Mouse (Mus musculus) heart, embryonic 13.5 days (tissue): ENCODE data around the gene Sarnp. TPM values are rescaled to one million over a fixed set of nuclear protein-coding genes. Genes with fewer than 3 reads are reported as not detected.
A peak's percentile ranks its signal among the peaks of the same experiment; 100 is the strongest.

Experiments used
- ATAC-seq: fragments of 200-750 bp; cut with Nextera tagmentation; 2 replicates; pipeline ENCODE4 v1.8.0; 2017; ENCODE audit warnings: moderate TSS enrichment; ENCODE audit not compliant: insufficient number of reproducible peaks, low FRiP score, low TSS enrichment; ENCODE audit errors: extremely low read depth
- H3K27ac ChIP-seq: fragments of 300-500 bp; sonication (generic); replicated peaks from 2 replicates; pipeline ENCODE4 v1.5.1; 2015; ENCODE audit warnings: moderate library complexity, mild to moderate bottlenecking, inconsistent platforms
- H3K27me3 ChIP-seq: fragments of 300-500 bp; sonication (generic); replicated peaks from 2 replicates; pipeline ENCODE4 v1.6.1; 2015; ENCODE audit warnings: mild to moderate bottlenecking, inconsistent platforms
- H3K36me3 ChIP-seq: fragments of 300-500 bp; sonication (generic); 2 replicates; pipeline ENCODE4 v1.6.1; 2015; ENCODE audit warnings: mild to moderate bottlenecking, inconsistent platforms
- H3K4me1 ChIP-seq: fragments of 300-500 bp; sonication (generic); 2 replicates; pipeline ENCODE4 v1.6.1; 2015; ENCODE audit warnings: inconsistent platforms
- H3K4me2 ChIP-seq: fragments of 300-500 bp; sonication (generic); 2 replicates; pipeline ENCODE4 v1.6.1; 2015; ENCODE audit warnings: inconsistent platforms, mild to moderate bottlenecking, moderate library complexity
- H3K4me3 ChIP-seq: fragments of 300-500 bp; sonication (generic); 2 replicates; pipeline ENCODE4 v1.5.1; 2015; ENCODE audit warnings: moderate library complexity, mild to moderate bottlenecking, inconsistent platforms
- H3K9ac ChIP-seq: fragments of 300-500 bp; sonication (generic); 2 replicates; pipeline ENCODE4 v1.6.1; 2015; ENCODE audit warnings: inconsistent platforms, mild to moderate bottlenecking, moderate library complexity
- H3K9me3 ChIP-seq: fragments of 300-500 bp; sonication (generic); 2 replicates; pipeline ENCODE4 v1.6.1; 2016; ENCODE audit warnings: inconsistent platforms
- WGBS: fragments of 180-500 bp; shearing (Covaris S2); methylation state at CpG from one replicate; pipeline ENCODE4 v1.1.7; 2015; ENCODE audit warnings: mixed read lengths; 5-methylcytosine and 5-hydroxymethylcytosine counted together
- polyA plus RNA-seq: library from polyadenylated mRNA; unstranded; fragments of >200 nt; fragmentation: Nextera tagmentation; extraction: Ambion mirVana; gene quantifications from 2 replicates; pipeline ENCODE4 v1.2.1, GENCODE M21; 2015

Gene Sarnp
- polyA plus RNA-seq, 1 experiment from 2014 or later: 164 TPM

DNA sequence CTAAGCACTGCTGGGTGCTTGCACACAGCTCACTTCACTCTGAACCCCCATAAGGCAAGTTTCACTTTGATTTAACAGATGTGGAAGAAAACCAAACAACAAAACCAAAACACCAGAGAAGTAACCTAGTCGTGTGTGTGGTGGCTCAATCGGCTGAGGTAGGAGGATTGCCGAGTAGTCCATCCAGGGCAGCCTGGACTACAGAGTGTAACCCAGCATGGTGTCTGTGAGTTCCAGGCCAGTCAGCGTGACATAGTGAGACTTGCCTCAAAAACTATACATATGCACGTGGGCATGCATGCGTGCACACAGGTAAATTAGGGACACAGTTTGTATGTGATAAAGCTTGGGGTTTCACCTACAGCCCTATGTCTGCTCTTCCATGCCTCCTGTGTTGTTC is 100.3 kb downstream of the Sarnp start:
- Histone ChIP-seq H3K36me3 (peaks cover 64% of the 10 kb centered on the region), H3K9ac (no peak overlapping the region), H3K27ac (no peak overlapping the region), H3K27me3 (no peaks in the 10 kb centered on the region), H3K4me1 (peaks cover 48% of the 10 kb centered on the region), H3K4me2 (no peak overlapping the region), H3K9me3 (no peaks in the 10 kb centered on the region), H3K4me3 (no peak overlapping the region)
- WGBS: 88% methylated on average over 6 of the region's 6 CpGs
- ATAC-seq: no peak

DNA sequence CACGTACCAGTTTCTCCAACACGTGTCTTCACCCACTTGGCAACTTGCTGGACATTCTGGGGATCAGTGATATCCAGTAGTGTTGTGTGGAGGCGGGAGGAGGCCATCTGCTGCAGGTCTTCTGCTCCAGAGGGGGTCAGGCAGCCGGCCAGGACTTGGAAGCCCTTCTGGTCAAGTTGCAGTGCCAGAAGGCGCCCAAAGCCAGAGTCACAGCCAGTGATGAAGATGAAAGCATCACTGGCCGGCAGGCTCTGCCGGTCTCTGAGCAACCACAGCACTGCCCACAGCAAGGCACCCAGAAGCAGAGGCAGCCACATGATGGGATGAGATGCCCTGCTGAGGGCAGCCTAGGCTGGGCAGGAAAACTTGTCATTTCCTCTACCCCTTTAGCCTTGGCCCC is 101.1 kb downstream of the Sarnp start:
- 72% methylated on average over 7 of the region's 7 CpGs for WGBS
- Histone ChIP-seq H3K27me3 (no peaks in the 10 kb centered on the region), H3K4me1 (peaks cover 45% of the 10 kb centered on the region), H3K4me2 (no peak overlapping the region), H3K9me3 (no peaks in the 10 kb centered on the region), H3K9ac (no peak overlapping the region), H3K27ac (0 out of 2 replicates have a peak overlapping the region, but pooled peaks have one; percentile 29), H3K36me3 (peaks cover 57% of the 10 kb centered on the region), H3K4me3 (no peak overlapping the region)
- ATAC-seq: no peak

DNA sequence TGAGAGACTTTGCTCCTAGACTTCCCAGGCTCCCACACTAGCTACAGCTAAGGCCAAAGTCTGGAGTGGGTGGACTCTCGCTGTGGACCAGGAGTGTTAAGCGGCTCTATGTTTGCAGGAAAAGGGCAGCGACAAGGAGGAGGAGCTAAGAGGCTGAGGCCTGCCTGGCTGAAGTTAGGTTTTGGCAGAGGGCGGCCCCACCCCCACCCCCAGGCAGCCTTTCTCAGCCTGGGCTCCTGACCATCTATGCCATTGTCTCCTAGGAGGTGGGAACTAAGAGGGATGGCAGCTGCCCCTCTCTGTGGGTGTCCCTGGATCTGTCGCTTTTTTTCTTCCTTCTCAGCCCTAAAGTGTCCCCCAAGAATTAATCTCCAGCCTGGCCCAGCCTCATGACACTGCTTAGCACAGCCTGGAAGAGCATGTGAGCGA is 102.1 kb downstream of the Sarnp start:
- Histone ChIP-seq H3K27me3 (no peaks in the 10 kb centered on the region), H3K9me3 (no peaks in the 10 kb centered on the region), H3K36me3 (peaks cover 48% of the 10 kb centered on the region), H3K9ac (peak overlapping the region; percentile 16; the same call in 1 of the 2 replicates), H3K4me3 (no peak overlapping the region), H3K27ac (peak overlapping the region; percentile 29), H3K4me1 (peaks cover 47% of the 10 kb centered on the region), H3K4me2 (no peak overlapping the region)
- ATAC-seq: no peak
- 26% methylated on average over 6 of the region's 6 CpGs for WGBS

DNA sequence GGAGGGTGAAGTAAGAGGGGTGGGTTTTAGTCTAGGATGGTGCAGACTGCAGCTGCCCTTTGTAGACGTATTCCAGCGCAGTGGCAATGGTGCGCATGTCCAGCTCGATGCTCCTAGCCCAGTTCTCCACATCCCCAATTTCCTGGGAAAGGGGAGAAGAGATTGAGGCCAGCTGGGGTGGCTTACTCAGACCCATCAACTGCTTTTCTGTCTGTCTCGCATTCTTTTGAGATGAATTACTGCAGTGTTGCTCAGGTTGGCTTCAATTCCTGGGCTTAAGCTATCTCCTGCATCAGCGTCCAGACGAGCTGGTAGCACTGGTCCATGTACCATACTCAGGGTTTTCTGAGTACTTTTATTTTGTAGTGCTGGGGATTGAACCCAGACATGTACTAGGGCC is 102.8 kb downstream of the Sarnp start:
- Histone ChIP-seq H3K4me1 (peaks cover 49% of the 10 kb centered on the region), H3K4me3 (no peak overlapping the region), H3K4me2 (no peak overlapping the region), H3K9ac (peak overlapping the region; percentile 16), H3K27me3 (no peaks in the 10 kb centered on the region), H3K36me3 (peaks cover 41% of the 10 kb centered on the region), H3K9me3 (no peaks in the 10 kb centered on the region), H3K27ac (peak overlapping the region; percentile 44)
- WGBS: 74% methylated on average over 7 of the region's 7 CpGs
- no peak for ATAC-seq

DNA sequence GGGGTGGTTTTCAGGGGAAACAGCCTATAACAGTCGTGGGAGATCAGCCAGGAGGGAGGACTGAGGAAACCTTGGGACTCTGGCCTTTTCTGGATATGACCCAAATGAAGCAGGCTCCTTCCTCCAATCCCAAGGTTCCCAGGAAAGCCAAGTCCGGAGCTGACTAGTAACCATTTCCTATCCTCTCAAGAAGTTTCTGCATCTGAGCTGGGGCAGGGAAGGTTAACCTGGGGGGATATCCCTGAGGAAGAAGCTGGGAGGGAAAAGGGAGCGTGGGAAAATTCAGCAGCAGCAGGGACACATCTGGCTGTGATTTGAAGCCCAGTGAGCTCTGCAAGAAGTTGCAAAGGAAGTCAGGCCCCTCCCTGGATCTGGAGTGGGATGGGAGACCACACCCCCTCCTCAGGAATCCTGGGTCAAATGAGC is 103.6 kb downstream of the Sarnp start:
- peak overlapping the region; percentile 3; the same call in 1 of the 2 replicates for H3K9ac ChIP-seq
- ATAC-seq: no peak
- no peaks in the 10 kb centered on the region for H3K27me3 ChIP-seq
- H3K4me3 ChIP-seq: no peak overlapping the region
- peaks cover 34% of the 10 kb centered on the region for H3K36me3 ChIP-seq
- 49% methylated on average over 3 of the region's 3 CpGs for WGBS
- peak overlapping the region; percentile 44 for H3K27ac ChIP-seq
- no peak overlapping the region for H3K4me2 ChIP-seq
- peaks cover 49% of the 10 kb centered on the region for H3K4me1 ChIP-seq
- H3K9me3 ChIP-seq: no peaks in the 10 kb centered on the region

DNA sequence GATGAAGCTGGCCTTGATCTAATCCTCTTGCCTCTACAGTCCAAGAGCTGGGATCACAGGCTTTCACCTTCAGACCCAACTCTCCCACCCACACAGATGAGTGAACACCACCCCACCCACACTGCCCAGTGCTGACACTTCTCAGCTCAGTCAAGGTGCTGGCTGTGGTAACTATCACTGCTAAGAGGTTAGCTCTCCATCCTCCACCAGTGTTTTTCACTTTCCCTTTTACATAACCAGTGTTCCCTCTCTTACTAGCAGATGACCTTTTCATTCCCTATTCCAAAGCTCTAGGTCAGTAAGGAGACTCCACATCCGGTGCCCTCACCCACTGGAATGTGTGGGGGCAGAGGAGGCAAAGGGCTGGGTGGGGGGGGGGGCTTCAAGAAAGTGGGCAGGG is 104.1 kb downstream of the Sarnp start:
- WGBS: 64% methylated on average over 1 of the region's 1 CpGs
- Histone ChIP-seq H3K4me1 (peaks cover 49% of the 10 kb centered on the region), H3K27ac (peak overlapping the region; percentile 44), H3K9ac (peak overlapping the region; percentile 3; the same call in 1 of the 2 replicates), H3K36me3 (peaks cover 31% of the 10 kb centered on the region), H3K4me3 (no peak overlapping the region), H3K9me3 (no peaks in the 10 kb centered on the region), H3K4me2 (peak overlapping the region; percentile 70; the same call in 1 of the 2 replicates), H3K27me3 (no peaks in the 10 kb centered on the region)
- no peak for ATAC-seq

DNA sequence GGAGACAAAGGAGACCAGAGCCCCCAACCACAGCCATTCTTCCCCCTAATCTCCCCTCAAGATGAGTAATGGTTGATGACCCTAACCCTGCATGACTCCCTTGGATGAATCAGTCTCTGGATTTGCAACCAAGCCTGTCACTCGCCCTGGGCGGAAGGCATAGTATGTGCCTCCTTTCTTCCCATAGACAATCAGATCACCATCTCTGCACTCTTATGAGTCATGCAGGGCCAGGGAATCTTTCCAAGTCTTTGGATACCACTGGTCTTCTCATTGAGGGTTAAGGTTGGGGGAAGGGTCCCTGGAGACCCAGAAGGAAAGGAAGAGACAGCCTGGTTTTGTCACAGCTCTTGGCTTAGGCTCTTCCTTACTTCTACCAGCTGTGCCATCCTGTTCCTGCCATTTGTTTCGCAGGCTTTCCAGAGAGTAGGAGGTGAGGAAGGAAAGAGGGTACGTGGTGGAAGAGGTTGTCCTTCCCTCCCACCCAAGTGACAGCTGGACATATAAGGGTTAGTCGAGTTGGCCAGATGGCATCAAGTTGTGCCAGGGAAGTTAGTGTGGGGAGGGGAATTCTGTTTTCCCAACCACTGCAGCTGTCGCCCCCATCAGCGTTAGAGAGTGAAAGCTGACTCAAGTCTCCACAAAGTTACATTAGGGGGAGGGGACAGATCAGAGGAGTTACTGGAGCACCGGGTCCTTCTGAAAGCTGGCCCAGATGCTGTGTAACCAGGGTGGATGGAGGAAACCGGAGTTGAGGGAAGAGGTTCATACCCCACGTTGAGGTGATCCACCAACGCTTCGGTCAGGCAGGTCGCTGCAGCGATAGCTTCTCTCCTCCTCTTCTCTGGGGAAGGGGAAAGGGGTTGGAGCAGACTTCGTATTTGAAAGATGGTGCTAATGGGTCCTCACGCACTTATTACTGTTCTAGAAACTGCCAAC is 105.0 kb downstream of the Sarnp start:
- H3K9ac ChIP-seq: peak overlapping the region; percentile 91
- ATAC-seq: no peak
- peaks cover 49% of the 10 kb centered on the region for H3K4me1 ChIP-seq
- peak overlapping the region; percentile 70 for H3K4me2 ChIP-seq
- peaks cover 22% of the 10 kb centered on the region for H3K36me3 ChIP-seq
- H3K4me3 ChIP-seq: peak overlapping the region; percentile 91
- no peaks in the 10 kb centered on the region for H3K27me3 ChIP-seq
- no peaks in the 10 kb centered on the region for H3K9me3 ChIP-seq
- peak overlapping the region; percentile 95 for H3K27ac ChIP-seq
- whole genome bisulfite sequencing: 71% methylated on average over 16 of the region's 16 CpGs

DNA sequence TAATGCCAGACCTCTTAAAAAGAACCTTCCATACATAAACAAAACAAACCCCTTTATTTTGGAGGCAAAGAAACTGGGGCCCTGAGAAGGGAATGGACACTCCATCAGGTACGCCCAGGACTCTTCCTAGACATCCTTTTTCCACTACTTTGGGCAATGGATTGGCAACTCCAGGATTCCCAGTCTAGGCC is 105.6 kb downstream of the Sarnp start, which contains the start of gene Rdh5:
Gene Rdh5, minus strand, starts transcription at position 67 of the 191 bp plus-strand sequence.
- Histone ChIP-seq H3K36me3 (peaks cover 16% of the 10 kb centered on the region), H3K27me3 (peaks cover 2% of the 10 kb centered on the region; the same call in 1 of the 2 replicates), H3K4me1 (peaks cover 49% of the 10 kb centered on the region), H3K9ac (peak within 1 kb of the TSS; percentile 91), H3K4me2 (peak within 1 kb of the TSS; percentile 70), H3K4me3 (peak within 1 kb of the TSS; percentile 91), H3K9me3 (no peaks in the 10 kb centered on the region), H3K27ac (peak within 1 kb of the TSS; percentile 95)
- WGBS: 19% methylated on average over 1 of the region's 1 CpGs
- no peak for ATAC-seq

DNA sequence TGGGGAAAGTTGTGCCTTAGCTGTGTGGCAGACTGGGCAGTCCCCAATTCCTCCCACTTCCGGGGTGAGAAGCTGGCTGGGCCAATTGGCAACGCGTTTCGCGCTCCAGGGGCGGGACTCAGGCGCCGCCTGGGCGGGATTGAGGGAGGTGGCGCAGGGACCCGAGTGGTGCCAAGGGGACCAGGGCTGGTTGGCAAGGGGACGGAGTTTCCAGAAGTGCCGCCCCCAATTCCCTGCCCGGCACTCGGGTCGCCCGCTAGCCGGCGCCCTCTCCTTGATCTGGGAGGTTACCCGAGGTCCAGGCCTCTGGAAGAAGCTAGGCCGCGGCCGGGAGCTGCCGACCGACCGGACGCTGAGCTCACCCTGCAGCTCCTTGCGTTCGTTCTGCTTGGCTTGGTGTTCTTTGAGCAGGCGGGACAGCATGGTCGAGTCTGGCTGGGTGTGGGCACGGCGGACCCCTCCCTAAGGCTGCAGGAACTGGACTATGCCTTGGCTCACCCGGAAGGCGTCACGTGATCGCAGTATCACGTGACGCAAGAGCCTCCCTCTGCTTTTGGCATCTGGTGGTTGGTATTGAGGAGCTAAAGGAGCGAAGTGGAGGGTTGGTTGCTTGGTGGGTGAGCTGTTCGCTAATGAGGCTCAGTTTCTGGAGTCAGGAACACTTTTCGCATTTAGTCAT is 106.0 kb downstream of the Sarnp start:
- peak overlapping the region; percentile 91 for H3K4me3 ChIP-seq
- peaks cover 52% of the 10 kb centered on the region for H3K4me1 ChIP-seq
- H3K27ac ChIP-seq: peak overlapping the region; percentile 95
- WGBS: under 1% methylated on average over 42 of the region's 42 CpGs
- peaks cover 7% of the 10 kb centered on the region; the same call in 1 of the 2 replicates for H3K27me3 ChIP-seq
- peak overlapping the region; percentile 91 for H3K9ac ChIP-seq
- no peaks in the 10 kb centered on the region for H3K9me3 ChIP-seq
- peak; percentile 93 for ATAC-seq
- peak overlapping the region; percentile 70 for H3K4me2 ChIP-seq
- peaks cover 12% of the 10 kb centered on the region for H3K36me3 ChIP-seq

DNA sequence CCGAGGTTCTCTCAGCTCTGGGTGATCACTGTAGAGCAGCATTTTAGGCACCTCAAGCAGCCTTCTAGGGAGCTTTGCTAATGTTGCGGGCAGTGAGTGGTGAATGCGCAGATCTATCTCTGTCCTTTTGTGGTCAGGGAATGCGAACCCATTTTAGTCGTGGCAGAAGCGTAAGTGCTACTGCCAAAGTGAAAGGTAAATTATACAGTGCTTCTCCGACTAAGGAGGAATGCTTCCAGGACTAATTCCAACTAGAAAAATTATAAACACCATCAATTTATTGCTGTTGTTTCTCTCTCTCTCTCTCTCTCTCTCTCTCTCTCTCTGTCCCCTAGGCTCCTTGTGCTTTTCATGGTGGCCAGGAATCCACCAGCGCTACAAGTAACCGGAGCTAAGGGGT is 106.8 kb downstream of the Sarnp start, which contains the start of gene Bloc1s1:
Gene Bloc1s1, minus strand, starts transcription at position 101 of the 400 bp plus-strand sequence.
- Histone ChIP-seq H3K4me3 (peak within 1 kb of the TSS; percentile 91), H3K4me2 (peak within 1 kb of the TSS; percentile 70), H3K27ac (peak within 1 kb of the TSS; percentile 95), H3K36me3 (peaks cover 8% of the 10 kb centered on the region; the same call in 1 of the 2 replicates), H3K9me3 (no peaks in the 10 kb centered on the region), H3K4me1 (peaks cover 53% of the 10 kb centered on the region), H3K9ac (peak within 1 kb of the TSS; percentile 91), H3K27me3 (peaks cover 7% of the 10 kb centered on the region; the same call in 1 of the 2 replicates)
- 63% methylated on average over 9 of the region's 9 CpGs for WGBS
- ATAC-seq: no peak
